Mouse (Mus musculus): Measurements from ENCODE around the gene Dnajc2.
"Not testable (repeated sequence)": the region's sequence is repeated elsewhere in the genome, so short reads cannot be mapped to it uniquely, and the experiment has no call there.

Dnajc2 gene

GRCm38 (mm10) chr5:21743606-21744005, 41.4 kb downstream of the Dnajc2 start:
- no peak for DNase-seq (ENCODE audit: low read depth, low spot score)

GRCm38 (mm10) chr5:21739881-21740280, 45.2 kb downstream of the Dnajc2 start:
- no peak for DNase-seq (ENCODE audit: low read depth, low spot score)

- no peak for DNase-seq (ENCODE audit: low read depth, low spot score)
Measured at GRCm38 (mm10) chr5:21739120-21739519, 45.9 kb downstream of the Dnajc2 start.

- DNase-seq (ENCODE audit: low read depth, low spot score) = no peak
Measured at GRCm38 (mm10) chr5:21737620-21738019, 47.4 kb downstream of the Dnajc2 start.

- DNase-seq (ENCODE audit: low read depth, low spot score) = peak; percentile 70
Measured at GRCm38 (mm10) chr5:21736956-21737585, 48.0 kb downstream of the Dnajc2 start, which contains the start of gene Pmpcb. Gene Pmpcb, plus strand, starts transcription at chr5:21737141.

DNA sequence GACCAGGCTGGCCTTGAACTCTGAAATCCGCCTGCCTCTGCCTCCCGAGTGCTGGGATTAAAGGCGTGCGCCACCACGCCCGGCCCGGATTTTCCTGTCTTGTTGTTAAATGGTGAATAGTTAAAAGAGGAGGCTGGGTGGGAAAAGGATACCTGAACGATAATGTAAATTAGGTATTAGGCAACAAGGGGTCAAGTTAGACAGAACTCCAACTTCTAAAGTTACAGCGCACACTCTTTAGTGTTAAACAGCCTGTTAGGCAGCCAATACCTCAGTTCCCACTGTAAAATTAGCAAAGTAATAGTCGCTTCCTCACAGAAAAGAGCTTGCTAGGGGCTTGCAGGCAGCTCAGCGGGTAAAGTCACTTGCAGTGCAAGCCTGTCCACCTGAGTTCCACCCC, 49.0 kb downstream of the Dnajc2 start:
- no peak for DNase-seq (ENCODE audit: low read depth, low spot score)

DNA sequence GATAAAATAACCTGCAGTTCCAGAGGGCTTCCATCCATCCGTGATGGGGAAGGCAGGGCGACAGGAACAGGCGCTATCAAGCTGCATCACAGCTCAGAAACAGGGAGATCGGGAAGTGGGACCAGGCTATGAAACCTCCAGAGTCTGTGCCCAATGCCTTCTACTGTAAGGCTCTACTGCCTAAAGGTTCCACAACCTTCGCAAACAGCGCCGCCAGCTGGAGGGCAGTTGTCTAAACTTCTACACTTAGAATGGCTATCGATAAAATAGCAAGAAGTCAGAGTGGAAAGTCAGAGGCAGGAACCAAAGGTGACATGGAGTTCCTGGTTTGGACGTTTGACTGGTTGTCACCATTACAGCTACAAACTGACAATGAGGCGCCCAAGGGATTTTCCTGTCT, 49.5 kb downstream of the Dnajc2 start:
- peak; percentile 45 for DNase-seq (ENCODE audit: low read depth, low spot score)

- DNase-seq (ENCODE audit: low read depth, low spot score) = no peak
Measured at GRCm38 (mm10) chr5:21735100-21735499, 50.0 kb downstream of the Dnajc2 start.

GRCm38 (mm10) chr5:21732930-21733329, 52.1 kb downstream of the Dnajc2 start:
- no peak for DNase-seq (ENCODE audit: low read depth, low spot score)

GRCm38 (mm10) chr5:21732177-21732911, 52.7 kb downstream of the Dnajc2 start:
- DNase-seq (ENCODE audit: low read depth, low spot score) = no peak

DNA sequence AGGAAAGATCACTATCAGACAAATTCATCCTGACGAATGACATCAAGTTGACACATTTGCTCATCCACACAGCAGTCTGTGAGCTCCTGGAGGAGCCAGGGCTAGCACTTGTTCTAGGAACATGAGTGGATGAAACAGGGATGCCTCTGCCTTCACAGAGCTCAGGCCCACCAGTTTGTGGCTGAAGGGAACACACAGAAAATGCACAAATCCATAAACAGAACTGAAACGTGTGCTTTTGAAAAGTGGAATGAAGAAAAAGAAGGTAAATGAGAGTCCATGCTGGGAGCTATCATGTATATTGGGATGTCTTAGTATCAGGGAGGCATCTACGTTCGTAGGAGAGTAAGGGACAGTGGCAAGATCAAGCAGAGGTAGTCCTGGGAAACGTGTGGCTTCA, 55.9 kb downstream of the Dnajc2 start:
- DNase-seq (ENCODE audit: low read depth, low spot score) = no peak

GRCm38 (mm10) chr5:21724872-21725271, 60.2 kb downstream of the Dnajc2 start:
- DNase-seq (ENCODE audit: low read depth, low spot score) = no peak

DNA sequence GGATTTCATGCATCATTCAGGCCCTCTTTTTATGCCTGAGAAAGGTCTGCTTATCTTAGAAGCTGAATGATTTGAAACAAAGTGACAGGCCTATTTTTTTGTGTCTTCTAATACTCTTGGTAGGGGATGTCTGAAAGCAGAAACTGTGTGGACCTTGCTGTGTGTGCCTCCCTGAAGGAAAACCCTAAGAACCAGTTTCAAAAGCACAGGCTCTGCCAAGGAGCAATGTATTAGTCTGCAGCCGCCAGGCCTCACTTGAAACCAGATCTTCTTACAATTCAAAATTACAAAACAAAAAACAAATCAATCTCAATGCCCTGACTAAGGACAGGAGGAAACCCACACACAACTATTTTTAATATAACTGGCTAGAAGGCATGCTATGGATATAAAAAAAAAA, 60.6 kb downstream of the Dnajc2 start:
- no peak for DNase-seq (ENCODE audit: low read depth, low spot score)

DNA sequence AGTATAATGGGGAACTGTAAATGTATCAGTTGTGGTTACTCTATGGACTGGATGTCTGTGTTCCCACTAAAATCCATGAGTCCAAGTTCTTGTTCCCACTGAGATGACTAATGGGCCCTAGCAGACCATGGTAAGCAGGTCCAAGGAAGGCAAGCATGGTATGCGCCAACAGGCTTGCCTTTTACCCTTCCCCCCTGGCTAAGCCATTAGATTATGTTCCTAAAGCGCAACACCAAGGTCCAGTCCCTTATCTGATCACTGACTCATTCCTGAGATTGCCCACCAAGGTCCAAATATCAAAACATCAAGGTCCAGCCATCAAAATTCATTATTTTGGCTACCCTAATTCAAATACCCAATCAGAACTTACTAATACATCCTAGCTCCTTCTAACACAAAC, 65.8 kb downstream of the Dnajc2 start:
- DNase-seq (ENCODE audit: low read depth, low spot score) = no peak

DNA sequence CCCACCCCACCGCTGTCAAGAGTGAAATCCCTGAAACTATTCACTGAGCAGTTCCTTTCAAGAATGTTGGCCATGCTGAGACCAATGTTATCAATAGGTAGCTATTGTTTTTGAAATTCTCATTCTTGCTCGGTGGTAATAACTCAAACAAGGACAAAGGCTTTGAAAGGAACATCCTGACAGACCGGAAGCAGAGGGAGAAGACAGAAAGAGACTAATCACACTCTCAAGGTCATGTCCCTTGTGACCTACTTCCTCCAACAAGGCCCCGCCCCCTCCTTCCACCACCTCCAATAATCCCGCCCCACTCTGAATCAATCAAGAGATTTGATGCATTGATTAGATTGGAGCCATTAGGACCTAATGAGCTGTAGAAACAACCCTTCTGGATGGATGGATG, 66.5 kb downstream of the Dnajc2 start:
- DNase-seq (ENCODE audit: low read depth, low spot score) = no peak

DNA sequence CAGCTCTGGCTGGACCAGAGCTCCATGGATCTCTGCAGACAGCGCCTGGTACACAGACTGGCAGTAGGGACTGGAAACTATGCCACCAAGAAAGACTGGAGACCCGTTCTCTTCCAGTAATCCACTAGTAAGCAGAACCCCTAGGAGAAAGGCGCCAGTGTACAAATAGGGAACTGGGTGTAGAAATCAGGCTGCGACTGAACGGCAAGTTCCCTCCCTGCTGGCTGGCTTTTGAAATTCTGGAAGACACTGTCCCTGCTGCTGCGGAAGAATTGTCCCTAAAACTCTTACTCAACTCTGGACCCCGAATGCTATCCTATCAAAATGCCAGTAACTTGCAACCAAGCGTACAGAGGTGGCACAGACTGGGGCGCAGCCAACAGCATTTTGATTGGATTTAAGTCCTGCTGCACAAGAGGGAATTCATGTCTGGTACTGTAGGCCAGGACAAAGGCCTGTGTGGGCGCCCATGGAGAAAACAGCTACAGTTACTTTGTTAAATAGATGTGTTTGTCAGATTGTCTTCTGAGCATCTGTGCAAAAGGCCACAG, 67.8 kb downstream of the Dnajc2 start:
- no peak for DNase-seq (ENCODE audit: low read depth, low spot score)

GRCm38 (mm10) chr5:21714447-21714846, 70.6 kb downstream of the Dnajc2 start:
- no peak for DNase-seq (ENCODE audit: low read depth, low spot score)

DNA sequence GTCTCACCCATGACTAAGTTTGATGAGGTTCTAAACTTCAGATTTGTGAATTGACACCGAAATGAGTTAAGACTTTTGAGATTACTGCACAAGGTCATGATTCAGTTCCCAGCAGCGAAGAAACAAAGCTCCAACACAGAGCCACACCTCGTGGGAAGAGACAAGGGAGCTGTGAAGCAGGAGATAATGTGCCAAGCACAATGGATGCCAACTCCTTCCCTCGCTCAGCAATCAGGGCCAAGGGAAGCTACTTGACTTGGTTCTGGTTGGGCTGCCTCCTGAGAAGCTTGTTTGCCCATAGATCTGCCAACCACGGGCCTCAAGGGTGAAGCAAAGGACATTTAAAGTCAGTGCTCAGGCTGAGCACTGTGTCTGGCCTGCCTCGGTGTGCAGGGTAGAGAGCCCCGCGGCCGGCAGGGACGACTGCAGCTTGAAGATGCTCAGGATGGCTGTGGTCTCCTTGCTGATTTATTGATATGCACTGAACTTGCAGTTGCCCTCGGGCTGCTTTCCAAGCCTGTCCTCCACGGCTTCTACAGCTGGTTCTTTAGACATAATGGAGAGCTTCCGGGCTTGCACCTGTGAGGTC, 72.8 kb downstream of the Dnajc2 start:
- DNase-seq (ENCODE audit: low read depth, low spot score) = no peak

DNA sequence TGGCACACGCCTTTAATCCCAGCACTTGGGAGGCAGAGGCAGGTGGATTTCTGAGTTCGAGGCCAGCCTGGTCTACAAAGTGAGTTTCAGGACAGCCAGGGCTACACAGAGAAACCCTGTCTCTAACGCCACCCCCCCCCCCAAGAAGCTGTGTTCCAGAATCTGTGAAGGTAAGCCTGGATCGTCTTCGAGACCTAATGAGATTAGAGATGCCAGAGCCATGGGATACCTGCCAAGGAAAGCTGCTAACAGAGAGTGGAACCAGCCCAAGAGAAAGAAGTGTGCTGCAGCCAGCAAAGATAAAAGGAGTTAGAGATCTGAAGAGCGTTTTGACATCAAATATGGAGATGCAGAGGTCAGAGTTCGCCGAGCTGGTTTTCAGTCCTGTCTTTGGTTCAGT, 77.0 kb downstream of the Dnajc2 start:
- DNase-seq (ENCODE audit: low read depth, low spot score) = not testable (repeated sequence)

All from skeletal muscle tissue, adult 2 months (tissue).